Mouse (Mus musculus): ENCODE data around the gene Bax. TPM values are rescaled to one million over a fixed set of nuclear protein-coding genes. Genes with fewer than 3 reads are reported as not detected.
"Not testable (repeated sequence)": the region's sequence is repeated elsewhere in the genome, so short reads cannot be mapped to it uniquely, and the experiment has no call there.

Gene Bax
- polyA plus RNA-seq, 1 experiment from 2014 or later = 192 TPM

- 91% methylated on average over 4 of the region's 4 CpGs for WGBS
These were observed 4.9 kb downstream of the Bax start for GRCm38 (mm10) chr7:45461781-45462180.

GRCm38 (mm10) chr7:45461326-45461725, 5.4 kb downstream of the Bax start:
- no peaks in the 10 kb centered on the region for H3K9me3 ChIP-seq (ENCODE audit: control insufficient read depth, low read length)
- no peak overlapping the region for H3K4me2 ChIP-seq (ENCODE audit: low read depth, low read length, severe bottlenecking)
- H3K4me1 ChIP-seq (replicated peaks; ENCODE audit: control insufficient read depth, insufficient read depth, low read length) = peaks cover 15% of the 10 kb centered on the region
- peak overlapping the region; percentile 57; the same call in 1 of the 2 replicates for H3K27ac ChIP-seq (ENCODE audit: low read depth, low read length)
- H3K9ac ChIP-seq (ENCODE audit: low read length) = no peak overlapping the region
- H3K4me3 ChIP-seq (ENCODE audit: low read depth, low read length) = no peak overlapping the region
- DNase-seq (ENCODE audit: low spot score) = no peak
- WGBS = 69% methylated on average over 5 of the region's 5 CpGs
- ATAC-seq (replicated peaks; ENCODE audit: low FRiP score) = no peak
- H3K36me3 ChIP-seq (ENCODE audit: control insufficient read depth, insufficient read depth, low read length) = peaks cover 10% of the 10 kb centered on the region; the same call in 1 of the 2 replicates
- H3K27me3 ChIP-seq (ENCODE audit: control insufficient read depth, insufficient read depth, low read length) = no peaks in the 10 kb centered on the region

More at GRCm38 (mm10) chr7:45461781-45462180, 4.9 kb downstream of the Bax start:
- peaks cover 15% of the 10 kb centered on the region for H3K4me1 ChIP-seq (replicated peaks; ENCODE audit: control insufficient read depth, insufficient read depth, low read length)
- H3K36me3 ChIP-seq (ENCODE audit: control insufficient read depth, insufficient read depth, low read length) = peaks cover 10% of the 10 kb centered on the region; the same call in 1 of the 2 replicates
- no peak overlapping the region for H3K4me3 ChIP-seq (ENCODE audit: low read depth, low read length)
- DNase-seq (ENCODE audit: low spot score) (no peak), ATAC-seq (replicated peaks; ENCODE audit: low FRiP score) (no peak)
- H3K27me3 ChIP-seq (ENCODE audit: control insufficient read depth, insufficient read depth, low read length) = no peaks in the 10 kb centered on the region
- 0 out of 2 replicates have a peak overlapping the region, but pooled peaks have one; percentile 31 for H3K27ac ChIP-seq (ENCODE audit: low read depth, low read length)
- H3K4me2 ChIP-seq (ENCODE audit: low read depth, low read length, severe bottlenecking) = no peak overlapping the region
- no peaks in the 10 kb centered on the region for H3K9me3 ChIP-seq (ENCODE audit: control insufficient read depth, low read length)
- H3K9ac ChIP-seq (ENCODE audit: low read length) = no peak overlapping the region

GRCm38 (mm10) chr7:45460860-45461314, 5.8 kb downstream of the Bax start:
- H3K27ac ChIP-seq (ENCODE audit: low read depth, low read length) = peak overlapping the region; percentile 57
- no peak overlapping the region for H3K9ac ChIP-seq (ENCODE audit: low read length)
- no peaks in the 10 kb centered on the region for H3K27me3 ChIP-seq (ENCODE audit: control insufficient read depth, insufficient read depth, low read length)
- H3K4me3 ChIP-seq (ENCODE audit: low read depth, low read length) = no peak overlapping the region
- no peak overlapping the region for H3K4me2 ChIP-seq (ENCODE audit: low read depth, low read length, severe bottlenecking)
- H3K9me3 ChIP-seq (ENCODE audit: control insufficient read depth, low read length) = no peaks in the 10 kb centered on the region
- H3K36me3 ChIP-seq (ENCODE audit: control insufficient read depth, insufficient read depth, low read length) = peaks cover 10% of the 10 kb centered on the region; the same call in 1 of the 2 replicates
- DNase-seq (ENCODE audit: low spot score) (peak; percentile 71), ATAC-seq (replicated peaks; ENCODE audit: low FRiP score) (no peak)
- 54% methylated on average over 13 of the region's 13 CpGs for WGBS
- H3K4me1 ChIP-seq (replicated peaks; ENCODE audit: control insufficient read depth, insufficient read depth, low read length) = peaks cover 13% of the 10 kb centered on the region

DNA sequence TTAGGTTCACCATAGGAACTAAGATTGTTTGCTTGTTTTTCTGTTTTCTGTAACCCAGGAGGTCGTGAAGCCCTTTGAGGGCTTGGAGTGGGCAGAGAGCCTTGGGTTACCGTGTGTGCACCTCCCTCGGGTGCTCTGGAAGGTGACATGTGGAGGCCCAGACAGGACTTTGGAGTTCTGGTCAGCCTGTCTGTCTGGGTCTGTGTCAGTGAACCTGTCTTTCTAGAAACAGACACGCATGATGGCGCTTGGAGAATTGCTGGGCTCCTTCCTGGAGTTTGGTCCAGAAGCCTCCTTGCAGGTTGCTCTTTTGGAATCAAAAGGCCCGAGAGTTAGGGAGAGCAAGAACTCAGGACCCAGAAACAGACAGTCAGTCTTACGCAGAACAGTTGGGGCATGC, 6.3 kb downstream of the Bax start:
- WGBS = 73% methylated on average over 7 of the region's 7 CpGs
- DNase-seq (ENCODE audit: low spot score) (no peak), ATAC-seq (replicated peaks; ENCODE audit: low FRiP score) (no peak)
- H3K4me1 ChIP-seq (replicated peaks; ENCODE audit: control insufficient read depth, insufficient read depth, low read length) = peaks cover 10% of the 10 kb centered on the region; the same call in 1 of the 2 replicates
- no peaks in the 10 kb centered on the region for H3K9me3 ChIP-seq (ENCODE audit: control insufficient read depth, low read length)
- H3K27ac ChIP-seq (ENCODE audit: low read depth, low read length) = peak overlapping the region; percentile 57
- H3K27me3 ChIP-seq (ENCODE audit: control insufficient read depth, insufficient read depth, low read length) = no peaks in the 10 kb centered on the region
- H3K4me2 ChIP-seq (ENCODE audit: low read depth, low read length, severe bottlenecking) = peak overlapping the region; percentile 43
- peak overlapping the region; percentile 82 for H3K4me3 ChIP-seq (ENCODE audit: low read depth, low read length)
- H3K9ac ChIP-seq (ENCODE audit: low read length) = peak overlapping the region; percentile 40
- peaks cover 10% of the 10 kb centered on the region; the same call in 1 of the 2 replicates for H3K36me3 ChIP-seq (ENCODE audit: control insufficient read depth, insufficient read depth, low read length)

DNA sequence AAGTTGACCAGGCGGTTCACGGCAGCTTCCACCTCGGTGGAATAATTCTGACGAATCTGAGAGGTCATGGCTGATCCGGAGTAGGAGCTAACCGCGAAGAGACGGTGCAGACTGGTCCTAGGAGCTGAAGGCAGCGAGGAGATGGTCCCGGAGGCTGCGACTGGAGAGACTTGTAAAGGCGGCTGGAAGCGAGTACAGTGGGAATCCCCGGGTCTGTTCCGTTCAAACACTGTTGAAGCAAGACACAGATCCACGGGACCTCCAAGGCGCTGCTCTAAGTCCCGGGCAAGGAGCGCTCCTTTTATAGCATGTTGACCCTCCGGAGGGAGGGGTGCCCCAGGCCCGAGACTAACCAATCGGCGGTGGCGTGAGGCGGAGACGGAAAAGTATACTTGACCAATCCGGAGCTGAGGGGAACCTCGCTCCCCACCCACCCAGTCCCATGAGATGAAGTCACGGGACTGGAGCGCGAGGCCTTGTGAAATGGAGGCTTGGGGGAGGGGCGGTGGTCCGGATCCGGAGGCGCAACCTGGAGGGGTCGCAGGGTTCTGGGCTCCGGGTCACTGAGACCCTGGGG, 7.0 kb downstream of the Bax start, which contains the start of gene Ftl1:
Gene Ftl1, minus strand, starts transcription at position 321 of the 577 bp plus-strand sequence.
- not testable (repeated sequence) for H3K27me3 ChIP-seq (ENCODE audit: control insufficient read depth, insufficient read depth, low read length); H3K36me3 ChIP-seq (ENCODE audit: control insufficient read depth, insufficient read depth, low read length); H3K4me1 ChIP-seq (replicated peaks; ENCODE audit: control insufficient read depth, insufficient read depth, low read length); H3K9me3 ChIP-seq (ENCODE audit: control insufficient read depth, low read length)
- DNase-seq (ENCODE audit: low spot score) = peak; percentile 99
- Histone ChIP-seq H3K27ac (ENCODE audit: low read depth, low read length) (peak within 1 kb of the TSS; percentile 89), H3K9ac (ENCODE audit: low read length) (peak within 1 kb of the TSS; percentile 92), H3K4me2 (ENCODE audit: low read depth, low read length, severe bottlenecking) (peak within 1 kb of the TSS; percentile 81), H3K4me3 (ENCODE audit: low read depth, low read length) (peak within 1 kb of the TSS; percentile 82)
- under 1% methylated on average over 28 of the region's 37 CpGs for WGBS
- peak; percentile 97 for ATAC-seq (replicated peaks; ENCODE audit: low FRiP score)

- no peaks in the 10 kb centered on the region for H3K9me3 ChIP-seq (ENCODE audit: control insufficient read depth, low read length)
- H3K27ac ChIP-seq (ENCODE audit: low read depth, low read length) = peak overlapping the region; percentile 89
- ATAC-seq (replicated peaks; ENCODE audit: low FRiP score) (peak; percentile 74), DNase-seq (ENCODE audit: low spot score) (peak; percentile 94)
- peak overlapping the region; percentile 82 for H3K4me3 ChIP-seq (ENCODE audit: low read depth, low read length)
- peaks cover 8% of the 10 kb centered on the region; the same call in 1 of the 2 replicates for H3K36me3 ChIP-seq (ENCODE audit: control insufficient read depth, insufficient read depth, low read length)
- H3K27me3 ChIP-seq (ENCODE audit: control insufficient read depth, insufficient read depth, low read length) = no peaks in the 10 kb centered on the region
- H3K4me2 ChIP-seq (ENCODE audit: low read depth, low read length, severe bottlenecking) = peak overlapping the region; percentile 81
- peaks cover 10% of the 10 kb centered on the region; the same call in 1 of the 2 replicates for H3K4me1 ChIP-seq (replicated peaks; ENCODE audit: control insufficient read depth, insufficient read depth, low read length)
- WGBS = under 1% methylated on average over 42 of the region's 43 CpGs
- H3K9ac ChIP-seq (ENCODE audit: low read length) = peak overlapping the region; percentile 92
These were observed 7.7 kb downstream of the Bax start for GRCm38 (mm10) chr7:45458748-45459563.

- peaks cover 3% of the 10 kb centered on the region; the same call in 1 of the 2 replicates for H3K36me3 ChIP-seq (ENCODE audit: control insufficient read depth, insufficient read depth, low read length)
These were observed 9.3 kb downstream of the Bax start for GRCm38 (mm10) chr7:45457204-45458060.

DNA sequence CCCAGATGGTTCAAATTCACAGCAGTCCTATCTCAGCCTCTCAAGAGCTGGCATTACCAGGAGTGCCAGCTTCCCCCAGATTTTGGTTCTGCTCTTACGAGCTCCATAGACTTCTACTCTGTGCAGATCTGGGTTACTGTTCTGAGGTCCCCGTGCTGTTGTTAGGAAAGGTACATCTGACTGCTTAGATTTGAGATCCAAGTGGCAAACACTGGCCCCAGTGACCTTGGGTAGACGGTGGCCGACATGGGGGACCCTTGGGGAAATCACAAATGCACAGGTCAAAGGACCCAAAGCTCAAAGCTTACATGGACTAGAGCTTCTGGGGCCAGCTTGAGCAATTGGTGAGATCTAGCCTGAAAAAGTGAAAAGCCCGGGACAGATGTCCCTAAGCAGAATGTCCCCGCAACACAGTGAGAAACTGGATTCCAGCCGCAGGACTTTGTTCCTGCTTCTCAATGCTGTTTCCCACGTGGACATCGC, 9.9 kb downstream of the Bax start:
- Histone ChIP-seq H3K4me1 (replicated peaks; ENCODE audit: control insufficient read depth, insufficient read depth, low read length) (peaks cover 10% of the 10 kb centered on the region; the same call in 1 of the 2 replicates), H3K9ac (ENCODE audit: low read length) (no peak overlapping the region), H3K36me3 (ENCODE audit: control insufficient read depth, insufficient read depth, low read length) (peaks cover 3% of the 10 kb centered on the region; the same call in 1 of the 2 replicates), H3K9me3 (ENCODE audit: control insufficient read depth, low read length) (no peaks in the 10 kb centered on the region), H3K27ac (ENCODE audit: low read depth, low read length) (no peak overlapping the region), H3K4me3 (ENCODE audit: low read depth, low read length) (no peak overlapping the region), H3K4me2 (ENCODE audit: low read depth, low read length, severe bottlenecking) (no peak overlapping the region), H3K27me3 (ENCODE audit: control insufficient read depth, insufficient read depth, low read length) (no peaks in the 10 kb centered on the region)
- ATAC-seq (replicated peaks; ENCODE audit: low FRiP score) = no peak
- no peak for DNase-seq (ENCODE audit: low spot score)
- WGBS = 70% methylated on average over 9 of the region's 9 CpGs

More at GRCm38 (mm10) chr7:45457204-45458060, 9.3 kb downstream of the Bax start:
- ATAC-seq (replicated peaks; ENCODE audit: low FRiP score) (no peak), DNase-seq (ENCODE audit: low spot score) (no peak)
- Histone ChIP-seq H3K27ac (ENCODE audit: low read depth, low read length) (no peak overlapping the region), H3K4me3 (ENCODE audit: low read depth, low read length) (peak overlapping the region; percentile 82), H3K27me3 (ENCODE audit: control insufficient read depth, insufficient read depth, low read length) (no peaks in the 10 kb centered on the region), H3K4me1 (replicated peaks; ENCODE audit: control insufficient read depth, insufficient read depth, low read length) (peaks cover 10% of the 10 kb centered on the region; the same call in 1 of the 2 replicates), H3K9ac (ENCODE audit: low read length) (no peak overlapping the region; the same call in 1 of the 2 replicates), H3K4me2 (ENCODE audit: low read depth, low read length, severe bottlenecking) (peak overlapping the region; percentile 81), H3K9me3 (ENCODE audit: control insufficient read depth, low read length) (no peaks in the 10 kb centered on the region)
- 81% methylated on average over 9 of the region's 10 CpGs for WGBS

All from forebrain, embryonic 11.5 days (tissue).